Comparison of ENCODE assay signal across 28 mouse cellular contexts in the genomic region with DNA sequence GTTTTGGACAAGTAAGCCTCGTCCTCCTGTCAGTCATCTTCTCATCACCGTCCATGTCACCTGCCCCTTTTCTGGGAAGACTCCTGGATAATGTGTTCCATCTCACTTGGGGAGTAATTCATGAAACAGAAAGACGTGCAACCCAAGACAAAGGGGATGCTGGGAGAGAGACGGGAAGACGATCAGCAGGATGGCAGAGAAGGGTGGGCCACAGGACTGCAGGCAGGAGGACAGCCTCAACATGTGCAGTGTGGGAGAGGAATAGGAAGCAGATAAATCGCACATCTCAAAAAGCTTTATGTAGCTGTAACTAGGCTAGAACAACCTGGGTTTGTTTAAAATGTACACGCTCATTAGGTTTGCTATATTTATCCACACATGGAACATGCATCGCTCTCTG.
"Had no signal": no experiment of that assay in that cellular context is flagged by ENCODE, and none has a peak within 500 bp of the region (broad histone marks: within the 10 kb centered on the region; RNA-seq: fewer than 3 reads in every experiment).

No protein-coding gene starts in this region.

- H3K4me2 ChIP-seq: embryonic facial prominence, embryonic 12.5 days; embryonic facial prominence, embryonic 13.5 days; embryonic facial prominence, embryonic 15.5 days; forebrain, embryonic 12.5 days; forebrain, embryonic 13.5 days; forebrain, embryonic 15.5 days had no signal

- ATAC-seq: forebrain, embryonic 13.5 days; forebrain, embryonic 14.5 days; forebrain, embryonic 15.5 days; forebrain, embryonic 16.5 days; forebrain, postnatal 0 days had no signal

- DNase-seq: cerebellum, adult 2 months; cerebellum, adult 8-10 months; cerebellum, adult 9-10 months; cerebellum, adult 9-11 months; cerebellum, postnatal 10 days; cerebellum, postnatal 14 days; cerebellum, postnatal 25 days; cerebellum, postnatal 36 days; embryo, embryonic 11 days; forebrain, postnatal 0 days; gastrocnemius, adult 2 months; gastrocnemius, postnatal 10 days; gastrocnemius, postnatal 14 days; gastrocnemius, postnatal 25 days; gastrocnemius, postnatal 36 days; heart, adult 18-20 months; heart, adult 2 months had no signal

- H3K9me3 ChIP-seq: embryonic facial prominence, embryonic 10.5 days; embryonic facial prominence, embryonic 12.5 days; embryonic facial prominence, embryonic 13.5 days; embryonic facial prominence, embryonic 15.5 days; forebrain, embryonic 10.5 days; forebrain, embryonic 12.5 days; forebrain, embryonic 13.5 days; forebrain, embryonic 15.5 days had no signal

- H3K4me1 ChIP-seq: forebrain, embryonic 12.5 days had no signal

- H3K4me3 ChIP-seq: embryonic facial prominence, embryonic 10.5 days; embryonic facial prominence, embryonic 12.5 days; embryonic facial prominence, embryonic 13.5 days; embryonic facial prominence, embryonic 15.5 days; erythroblast, embryonic 14.5 days; forebrain, embryonic 10.5 days; forebrain, embryonic 12.5 days; forebrain, embryonic 13.5 days; forebrain, embryonic 15.5 days; gastrocnemius, adult 2 months; heart, adult 2 months had no signal

- H3K36me3 ChIP-seq: embryonic facial prominence, embryonic 10.5 days; embryonic facial prominence, embryonic 12.5 days; embryonic facial prominence, embryonic 13.5 days; embryonic facial prominence, embryonic 15.5 days; forebrain, embryonic 10.5 days; forebrain, embryonic 12.5 days; forebrain, embryonic 15.5 days had no signal

- H3K27me3 ChIP-seq: embryonic facial prominence, embryonic 12.5 days; embryonic facial prominence, embryonic 13.5 days; embryonic facial prominence, embryonic 15.5 days; forebrain, embryonic 13.5 days; forebrain, embryonic 15.5 days had no signal

- H3K27ac ChIP-seq: embryonic facial prominence, embryonic 10.5 days; embryonic facial prominence, embryonic 12.5 days; embryonic facial prominence, embryonic 13.5 days; embryonic facial prominence, embryonic 15.5 days; forebrain, embryonic 10.5 days; forebrain, embryonic 12.5 days; forebrain, embryonic 13.5 days; forebrain, embryonic 15.5 days; gastrocnemius, adult 2 months; heart, adult 2 months had no signal

- H3K9ac ChIP-seq: embryonic facial prominence, embryonic 12.5 days; embryonic facial prominence, embryonic 13.5 days; embryonic facial prominence, embryonic 15.5 days; forebrain, embryonic 12.5 days; forebrain, embryonic 13.5 days; forebrain, embryonic 15.5 days; forebrain, postnatal 0 days had no signal
